Mouse (Mus musculus) MEL (cell line): ENCODE results near the gene Ubxn7. TPM values are rescaled to one million over a fixed set of nuclear protein-coding genes. Genes with fewer than 3 reads are reported as not detected.

Source experiments
- DNase-seq: peaks from one replicate; pipeline ENCODE4 v3.0.0; 2011; ENCODE audit warnings: low read depth, low spot score
- H3K27ac ChIP-seq: 2 replicates; pipeline ENCODE4 v1.5.1; 2012; ENCODE audit warnings: low read depth, mild to moderate bottlenecking, control low read depth, low read length, moderate library complexity; ENCODE audit not compliant: control insufficient read depth
- H3K27me3 ChIP-seq, 2 experiments: fragments of 150-350 bp in 1 of 2; sonication (generic) in 1 of 2; 2 replicates each; pipeline ENCODE4 v1.6.1; 2012; ENCODE audit warnings: low read length in 2 of 2, mild to moderate bottlenecking in 2 of 2, improper control_type of control experiment in 1 of 2, moderate library complexity in 1 of 2; ENCODE audit not compliant: insufficient read depth in 2 of 2, control insufficient read depth in 1 of 2
- H3K36me3 ChIP-seq, 2 experiments: 2 replicates each; pipeline ENCODE4 v1.6.1; 2012 to 2014; ENCODE audit warnings: low read length in 2 of 2, improper control_type of control experiment in 1 of 2, inconsistent platforms in 1 of 2, mild to moderate bottlenecking in 1 of 2; ENCODE audit not compliant: insufficient read depth in 2 of 2, control insufficient read depth in 1 of 2
- H3K4me1 ChIP-seq, 2 experiments: fragments of 150-350 bp in 1 of 2; sonication (generic) in 1 of 2; 2 replicates each; pipeline ENCODE4 v1.6.1; 2012; ENCODE audit warnings: low read length in 2 of 2, improper control_type of control experiment in 1 of 2, mild to moderate bottlenecking in 1 of 2; ENCODE audit not compliant: insufficient read depth in 2 of 2, control insufficient read depth in 1 of 2
- H3K4me3 ChIP-seq, 2 experiments: fragments of 150-350 bp in 1 of 2; sonication (generic) in 1 of 2; 2 replicates each; pipeline ENCODE4 v1.5.1; 2012; ENCODE audit warnings: low read depth in 2 of 2, low read length in 2 of 2, mild to moderate bottlenecking in 2 of 2, moderate library complexity in 2 of 2, control low read depth in 1 of 2, improper control_type of control experiment in 1 of 2; ENCODE audit not compliant: control insufficient read depth in 1 of 2, insufficient read depth in 1 of 2
- H3K79me2 ChIP-seq: 2 replicates; pipeline ENCODE4 v1.6.1; 2012; ENCODE audit warnings: mild to moderate bottlenecking, low read length, moderate library complexity; ENCODE audit not compliant: control insufficient read depth, poor library complexity, insufficient read depth
- H3K9ac ChIP-seq: 2 replicates; pipeline ENCODE4 v1.6.1; 2012; ENCODE audit warnings: low read depth, mild to moderate bottlenecking, control low read depth, low read length, moderate library complexity; ENCODE audit not compliant: control insufficient read depth, poor library complexity, severe bottlenecking
- H3K9me3 ChIP-seq: fragments of 150-350 bp; sonication (generic); replicated peaks from 2 replicates; pipeline ENCODE4 v1.6.1; 2012; ENCODE audit warnings: mild to moderate bottlenecking, low read length, improper control_type of control experiment, moderate library complexity; ENCODE audit not compliant: insufficient read depth
- CHD1 ChIP-seq: IDR thresholded peaks from 2 replicates; pipeline ENCODE4 v1.6.1; 2012; ENCODE audit warnings: low read depth, mild to moderate bottlenecking, inconsistent platforms, low read length, improper control_type of control experiment
- CHD2 ChIP-seq: IDR thresholded peaks from 2 replicates; pipeline ENCODE4 v1.6.1; 2011; ENCODE audit warnings: low read length, improper control_type of control experiment
- E2F4 ChIP-seq: IDR thresholded peaks from 2 replicates; pipeline ENCODE4 v1.6.1; 2011; ENCODE audit warnings: low read depth, low read length, improper control_type of control experiment, borderline replicate concordance
- ELF1 ChIP-seq: IDR thresholded peaks from 2 replicates; pipeline ENCODE4 v1.6.1; 2014; ENCODE audit warnings: low read depth, mild to moderate bottlenecking, inconsistent platforms, low read length, improper control_type of control experiment, moderate library complexity
- EP300 ChIP-seq, 2 experiments: IDR thresholded peaks; 2 replicates each; pipeline ENCODE4 v1.6.1; 2011; ENCODE audit warnings: improper control_type of control experiment in 2 of 2, low read length in 2 of 2, low read depth in 1 of 2, mild to moderate bottlenecking in 1 of 2
- ETS1 ChIP-seq: IDR thresholded peaks from 2 replicates; pipeline ENCODE4 v1.6.1; 2012; ENCODE audit warnings: low read depth, mild to moderate bottlenecking, inconsistent platforms, low read length, improper control_type of control experiment, moderate library complexity
- GABPA ChIP-seq: IDR thresholded peaks from 2 replicates; pipeline ENCODE4 v1.6.1; 2012; ENCODE audit warnings: low read depth, mild to moderate bottlenecking, inconsistent platforms, low read length, improper control_type of control experiment, moderate library complexity
- HCFC1 ChIP-seq: IDR thresholded peaks from 2 replicates; pipeline ENCODE4 v1.6.1; 2012; ENCODE audit warnings: low read depth, mild to moderate bottlenecking, inconsistent platforms, low read length, improper control_type of control experiment, moderate library complexity
- JUND ChIP-seq: IDR thresholded peaks from 2 replicates; pipeline ENCODE4 v1.6.1; 2011; ENCODE audit warnings: low read depth, mild to moderate bottlenecking, improper control_type of control experiment, low read length
- KAT2A ChIP-seq: conservative IDR thresholded peaks from 2 replicates; pipeline ENCODE4 v1.6.1; 2012; ENCODE audit warnings: low read depth, low read length, improper control_type of control experiment, inconsistent platforms
- MAX ChIP-seq: IDR thresholded peaks from 2 replicates; pipeline ENCODE4 v1.6.1; 2011; ENCODE audit warnings: low read length, improper control_type of control experiment
- MAZ ChIP-seq: IDR thresholded peaks from 2 replicates; pipeline ENCODE4 v1.6.1; 2012; ENCODE audit warnings: low read depth, mild to moderate bottlenecking, inconsistent platforms, low read length, improper control_type of control experiment
- MXI1 ChIP-seq: IDR thresholded peaks from 2 replicates; pipeline ENCODE4 v1.6.1; 2011; ENCODE audit warnings: mild to moderate bottlenecking, low read depth, low read length, improper control_type of control experiment
- MYC ChIP-seq: IDR thresholded peaks from 2 replicates; pipeline ENCODE4 v1.6.1; 2011; ENCODE audit warnings: low read depth, mild to moderate bottlenecking, low read length, improper control_type of control experiment, moderate library complexity
- NELFE ChIP-seq: IDR thresholded peaks from 2 replicates; pipeline ENCODE4 v1.6.1; 2011; ENCODE audit warnings: low read depth, low read length, improper control_type of control experiment
- NRF1 ChIP-seq: IDR thresholded peaks from 2 replicates; pipeline ENCODE4 v1.6.1; 2014; ENCODE audit warnings: low read depth, mild to moderate bottlenecking, inconsistent platforms, low read length, improper control_type of control experiment, moderate library complexity; ENCODE audit not compliant: poor library complexity, insufficient read depth, severe bottlenecking
- POLR2A ChIP-seq, 2 experiments: IDR thresholded peaks; 2 replicates each; pipeline ENCODE4 v1.6.1; 2011 to 2012; ENCODE audit warnings: low read length in 2 of 2, mild to moderate bottlenecking in 2 of 2, control low read depth in 1 of 2, improper control_type of control experiment in 1 of 2, low read depth in 1 of 2, moderate library complexity in 1 of 2; ENCODE audit not compliant: control insufficient read depth in 1 of 2, insufficient read depth in 1 of 2, poor library complexity in 1 of 2
- POLR2AphosphoS2 ChIP-seq: IDR thresholded peaks from 2 replicates; pipeline ENCODE4 v1.6.1; 2011; ENCODE audit warnings: low read length, improper control_type of control experiment
- RAD21 ChIP-seq: IDR thresholded peaks from 2 replicates; pipeline ENCODE4 v1.6.1; 2011; ENCODE audit warnings: mild to moderate bottlenecking, low read depth, low read length, improper control_type of control experiment
- SIN3A ChIP-seq: IDR thresholded peaks from 2 replicates; pipeline ENCODE4 v1.6.1; 2012; ENCODE audit warnings: low read length, improper control_type of control experiment, inconsistent platforms
- TBP ChIP-seq: IDR thresholded peaks from 2 replicates; pipeline ENCODE4 v1.8.0; 2011; ENCODE audit warnings: low read depth, low read length, improper control_type of control experiment
- TCF12 ChIP-seq: IDR thresholded peaks from 2 replicates; pipeline ENCODE4 v1.6.1; 2014; ENCODE audit warnings: low read depth, mild to moderate bottlenecking, inconsistent platforms, low read length, improper control_type of control experiment, moderate library complexity
- UBTF ChIP-seq: IDR thresholded peaks from 2 replicates; pipeline ENCODE4 v1.6.1; 2012; ENCODE audit warnings: low read depth, mild to moderate bottlenecking, inconsistent platforms, low read length, improper control_type of control experiment, moderate library complexity, borderline replicate concordance; ENCODE audit not compliant: insufficient read depth
- ZNF384 ChIP-seq: IDR thresholded peaks from 2 replicates; pipeline ENCODE4 v1.6.1; 2012; ENCODE audit warnings: low read depth, mild to moderate bottlenecking, inconsistent platforms, low read length, improper control_type of control experiment
- polyA plus RNA-seq, 2 experiments: library from polyadenylated mRNA; stranded (reverse) in 1 of 2; unstranded in 1 of 2; fragments of >175 nt in 1 of 2; fragments of >200 nt in 1 of 2; gene quantifications; 2 replicates each; pipeline versions ENCODE4 v1.2.1 to v1.2.4; 2012; ENCODE audit warnings: low replicate concordance in 2 of 2, low read depth in 1 of 2; ENCODE audit not compliant: insufficient read length in 2 of 2, insufficient read depth in 1 of 2, missing spikeins in 1 of 2
- total RNA-seq: library from RNA; depleted of rRNA; stranded (reverse); fragments of 300-350 nt; gene quantifications from 2 replicates; pipeline ENCODE4 v1.2.3, GENCODE M21; 2012; rRNA removed

The Ubxn7 gene
- total RNA-seq (8.1 and 8.9 TPM in 2 replicates), polyA plus RNA-seq (10 to 100 TPM; 11.0 to 51.2 TPM)

- Histone ChIP-seq H3K9ac (peak within 1 kb of the TSS; percentile 90), H3K27ac (peak within 1 kb of the TSS; percentile 82), H3K79me2 (peaks cover 41% of the 10 kb centered on the region), H3K9me3 (no peaks in the 10 kb centered on the region)
- peak; percentile 97 for DNase-seq
- peak; percentile 48; the same call in 1 of the 2 replicates for TF ChIP-seq TCF12
- TF ChIP-seq ELF1: peak; percentile 43; the same call in 1 of the 2 replicates
- TF ChIP-seq MYC: 0 out of 2 replicates have a peak, but pooled peaks have one; percentile 17
- peak; percentile 54; the same call in 1 of the 2 replicates for TF ChIP-seq MAX
- peak; percentile 81 for TF ChIP-seq SIN3A
- peak; percentile 46; the same call in 1 of the 2 replicates for TF ChIP-seq ETS1
- TF ChIP-seq EP300 (IDR thresholded peaks at IDR 0.05; ENCODE audit: low read depth in 1 of 2, low read length in 2 of 2): 0 out of 4 replicates have a peak, but pooled peaks of 1 of the 2 experiments have one; percentile 28
- peak; percentile 49 for TF ChIP-seq MXI1
- TF ChIP-seq HCFC1: peak; percentile 79
- TF ChIP-seq NRF1: peak; percentile 97
- TF ChIP-seq POLR2A (IDR thresholded peaks at IDR 0.05; ENCODE audit: control insufficient read depth in 1 of 2, insufficient read depth in 1 of 2, low read depth in 1 of 2, low read length in 2 of 2, poor library complexity in 1 of 2): peak; percentile 82 to 93
- TF ChIP-seq RAD21: no peak
- no peak for TF ChIP-seq GABPA
- 0 out of 2 replicates have a peak, but pooled peaks have one; percentile 19 for TF ChIP-seq CHD1
- TF ChIP-seq KAT2A: no peak; the same call in 1 of the 2 replicates
- 0 out of 2 replicates have a peak, but pooled peaks have one; percentile 11 for TF ChIP-seq ZNF384
- TF ChIP-seq CHD2: no peak
- peak; percentile 79 for TF ChIP-seq POLR2AphosphoS2
- no peak for TF ChIP-seq E2F4
- TF ChIP-seq NELFE: peak; percentile 84
- no peak for TF ChIP-seq JUND
- TF ChIP-seq UBTF: no peak
- peak; percentile 84; the same call in 1 of the 2 replicates for TF ChIP-seq MAZ
- peak; percentile 66; the same call in 1 of the 2 replicates for TF ChIP-seq TBP
- TF ChIP-seq, all 39 proteins: peak for 17
- H3K4me1 ChIP-seq: peaks cover 0 to 3% of the 10 kb centered on the region in 2 experiments; a peak in 1 of 4 replicates
- no peaks in the 10 kb centered on the region for H3K27me3 ChIP-seq
- peak within 1 kb of the TSS; percentile 81 to 90 for H3K4me3 ChIP-seq
- H3K36me3 ChIP-seq: peaks cover 0 to 7% of the 10 kb centered on the region in 2 experiments; a peak in 2 of 4 replicates
These were observed at the start of gene Ubxn7 for GRCm38 (mm10) chr16:32332040-32332555. Gene Ubxn7, plus strand, starts transcription at chr16:32332257.
